9 mouse cellular contexts compared by ENCODE assay signal in the genomic region with DNA sequence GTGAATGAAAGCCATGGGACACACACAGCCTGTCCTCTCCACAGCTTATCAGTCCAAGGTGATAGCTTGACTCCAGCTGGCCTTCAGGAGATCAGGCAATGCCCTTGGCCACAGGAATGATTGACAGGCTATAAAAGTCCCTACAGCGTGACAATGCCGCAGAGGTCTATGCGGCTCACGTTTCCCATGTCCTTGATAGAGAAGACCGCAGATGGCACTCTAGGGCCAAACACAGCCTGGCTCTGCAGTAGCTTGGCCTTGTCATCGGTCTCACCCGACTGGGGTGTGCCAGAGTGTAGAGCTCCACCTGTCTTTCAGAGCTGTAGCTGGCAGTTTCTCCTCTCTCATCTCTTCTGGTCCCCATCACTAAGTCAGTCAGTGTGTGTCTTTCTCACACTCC. TPM values are rescaled to one million over a fixed set of nuclear protein-coding genes. Genes with fewer than 3 reads are reported as not detected.
DNase-seq lines count a peak whose midpoint lies in the region; ATAC-seq and TF ChIP-seq lines count a peak whose summit lies in the region.
"Had no signal": no experiment of that assay in that cellular context is flagged by ENCODE, and none has a peak within 500 bp of the region (broad histone marks: within the 10 kb centered on the region; RNA-seq: fewer than 3 reads in every experiment).

No protein-coding gene starts in this region.

- DNase-seq in frontal cortex, postnatal 36 days (ENCODE audit: low spot score in 2 of 2): no peak
- DNase-seq in A20 (ENCODE audit: low read depth, low spot score): peak; percentile 37
- peak; percentile 71 to 82 for DNase-seq in cerebellum, adult 18-20 months
- DNase-seq in heart, postnatal 0 days (ENCODE audit: low spot score): peak; percentile 46
- DNase-seq in lung, postnatal 4 days: no peak
- no peak for DNase-seq in T-cell, adult 2 months (ENCODE audit: low spot score)
- no peak for DNase-seq in thymus, postnatal 10 days (ENCODE audit: low spot score in 2 of 2)

- no peak overlapping the region for H3K4me3 ChIP-seq in heart, postnatal 0 days (ENCODE audit: low read depth, low read length)
- H3K4me3 ChIP-seq: liver, embryonic 15.5 days had no signal

- WGBS in heart, postnatal 0 days: 32% methylated on average over 7 of the region's 7 CpGs

- H3K4me1 ChIP-seq in heart, postnatal 0 days (ENCODE audit: control insufficient read depth, insufficient read depth): no peaks in the 10 kb centered on the region; the same call in 1 of the 2 replicates
- H3K4me1 ChIP-seq: liver, embryonic 15.5 days had no signal

- no peak for TF ChIP-seq EP300 in heart, postnatal 0 days (IDR thresholded peaks at IDR 0.05; ENCODE audit: low read depth)

- no peaks in the 10 kb centered on the region for H3K27me3 ChIP-seq in heart, postnatal 0 days (ENCODE audit: control insufficient read depth, insufficient read depth, low read length)
- H3K27me3 ChIP-seq: liver, embryonic 15.5 days had no signal

- no peak overlapping the region for H3K4me2 ChIP-seq in heart, postnatal 0 days (ENCODE audit: low read depth, low read length)
- H3K4me2 ChIP-seq: liver, embryonic 15.5 days had no signal

- ATAC-seq in frontal cortex, adult (ENCODE audit: low TSS enrichment): peak; percentile 25
- peak; percentile 79 for ATAC-seq in heart, postnatal 0 days (ENCODE audit: insufficient read depth, low read depth)

- H3K9ac ChIP-seq in heart, postnatal 0 days (replicated peaks; ENCODE audit: low read depth, low read length): no peak overlapping the region
- H3K9ac ChIP-seq: liver, embryonic 15.5 days had no signal

- TF ChIP-seq CTCF in heart, postnatal 0 days (IDR thresholded peaks at IDR 0.05; ENCODE audit: low read depth): peak; percentile 47

- H3K36me3 ChIP-seq in heart, postnatal 0 days (replicated peaks; ENCODE audit: control insufficient read depth, insufficient read depth, low read length): no peaks in the 10 kb centered on the region
- H3K36me3 ChIP-seq: liver, embryonic 15.5 days had no signal

- no peaks in the 10 kb centered on the region for H3K9me3 ChIP-seq in heart, postnatal 0 days (replicated peaks; ENCODE audit: control insufficient read depth, low read length)
- H3K9me3 ChIP-seq: liver, embryonic 15.5 days had no signal

- 0 out of 2 replicates have a peak overlapping the region, but pooled peaks have one; percentile 34 for H3K27ac ChIP-seq in heart, postnatal 0 days (ENCODE audit: low read depth)
- H3K27ac ChIP-seq: liver, embryonic 15.5 days had no signal

RNA-seq across cellular contexts. Expression of gene Wfs1, which starts 52.5 kb away (rescaled TPM):
- 17.6 and 18.3 TPM in 2 replicates for total RNA-seq in heart, postnatal 0 days (2014; rRNA removed; ENCODE audit: low replicate concordance)
- polyA plus RNA-seq in heart, postnatal 0 days (2015; fragmentation: Nextera tagmentation; extraction: Ambion mirVana): 14.6 and 14.7 TPM in 2 replicates

Comparison
In these comparisons a context has a peak if more than half of its experiments do, and no peak if none do; other contexts are left out.
1. DNase-seq: peak in A20 (single experiment), cerebellum, adult 18-20 months (2 of 2) and heart, postnatal 0 days (single experiment); none in frontal cortex, postnatal 36 days (0 of 2), lung, postnatal 4 days (0 of 2), T-cell, adult 2 months (single experiment) and thymus, postnatal 10 days (0 of 2).